Mouse (Mus musculus) CH12.LX (cell line): Measurements from ENCODE around the gene Prr18. TPM values are rescaled to one million over a fixed set of nuclear protein-coding genes. Genes with fewer than 3 reads are reported as not detected.

ENCODE experiments used
- DNase-seq: peaks from one replicate; pipeline ENCODE4 v3.0.0-alpha.2; 2013; ENCODE audit errors: extremely low read depth
- H3K27ac ChIP-seq: 2 replicates; pipeline ENCODE4 v1.5.1; 2012; ENCODE audit warnings: low read depth, mild to moderate bottlenecking, control low read depth, moderate library complexity; ENCODE audit not compliant: insufficient read depth
- H3K27me3 ChIP-seq: replicated peaks from 2 replicates; pipeline ENCODE3; 2012; ENCODE audit warnings: inconsistent platforms
- H3K36me3 ChIP-seq, 2 experiments: replicated peaks in 1 of 2; 2 replicates each; pipeline versions ENCODE3 to v1.6.1; 2012; ENCODE audit warnings: inconsistent platforms in 1 of 2, low read length in 1 of 2, mild to moderate bottlenecking in 1 of 2, mixed read lengths in 1 of 2, moderate library complexity in 1 of 2; ENCODE audit not compliant: control insufficient read depth in 1 of 2, insufficient read depth in 1 of 2
- H3K4me1 ChIP-seq, 2 experiments: 2 replicates each; pipeline ENCODE4 v1.6.1; 2012; ENCODE audit warnings: inconsistent platforms in 1 of 2, moderate library complexity in 1 of 2; ENCODE audit not compliant: insufficient read depth in 2 of 2, control insufficient read depth in 1 of 2
- H3K4me2 ChIP-seq: 2 replicates; pipeline ENCODE4 v1.6.1; 2012; ENCODE audit warnings: low read depth, mild to moderate bottlenecking, control low read depth; ENCODE audit not compliant: poor library complexity, insufficient read depth, severe bottlenecking
- H3K4me3 ChIP-seq, 3 experiments: fragments of 150-350 bp in 1 of 3; sonication (generic) in 1 of 3; replicated peaks in 1 of 3; 2 replicates each; pipeline versions ENCODE3 to v1.5.1; 2011 to 2012; ENCODE audit warnings: low read depth in 2 of 3, low read length in 2 of 3, mild to moderate bottlenecking in 2 of 3, moderate library complexity in 2 of 3, control low read depth in 1 of 3, improper control_type of control experiment in 1 of 3, inconsistent platforms in 1 of 3, mixed read lengths in 1 of 3; ENCODE audit not compliant: poor library complexity in 1 of 3
- H3K79me2 ChIP-seq: replicated peaks from 2 replicates; pipeline ENCODE4 v1.6.1; 2012; ENCODE audit warnings: mild to moderate bottlenecking, moderate library complexity; ENCODE audit not compliant: control insufficient read depth, poor library complexity, insufficient read depth, severe bottlenecking; ENCODE audit errors: extremely low read depth
- H3K9ac ChIP-seq: 2 replicates; pipeline ENCODE4 v1.6.1; 2012; ENCODE audit warnings: low read depth, mild to moderate bottlenecking, control low read depth, moderate library complexity; ENCODE audit not compliant: insufficient read depth
- H3K9me3 ChIP-seq: replicated peaks from 2 replicates; pipeline ENCODE3; 2012; ENCODE audit warnings: low read length, inconsistent platforms, mixed read lengths
- E2F4 ChIP-seq: IDR thresholded peaks from 2 replicates; pipeline ENCODE4 v1.6.1; 2011; ENCODE audit warnings: low read depth, low read length, improper control_type of control experiment; ENCODE audit not compliant: insufficient replicate concordance
- ELF1 ChIP-seq: IDR thresholded peaks from 2 replicates; pipeline ENCODE4 v1.6.1; 2014; ENCODE audit warnings: low read depth, mild to moderate bottlenecking, inconsistent platforms, low read length, improper control_type of control experiment
- JUN ChIP-seq: IDR thresholded peaks from 2 replicates; pipeline ENCODE4 v1.6.1; 2011; ENCODE audit warnings: low read depth, mild to moderate bottlenecking, low read length, improper control_type of control experiment, moderate library complexity; ENCODE audit not compliant: insufficient read depth
- JUND ChIP-seq: conservative IDR thresholded peaks from 2 replicates; pipeline ENCODE4 v1.6.1; 2011; ENCODE audit warnings: low read depth, low read length, improper control_type of control experiment
- MAFK ChIP-seq: IDR thresholded peaks from 2 replicates; pipeline ENCODE4 v1.6.1; 2011; ENCODE audit warnings: low read length, improper control_type of control experiment; ENCODE audit not compliant: insufficient replicate concordance
- MAZ ChIP-seq: IDR thresholded peaks from 2 replicates; pipeline ENCODE4 v1.6.1; 2012; ENCODE audit warnings: low read depth, mild to moderate bottlenecking, inconsistent platforms, low read length, improper control_type of control experiment, moderate library complexity
- MYC ChIP-seq: IDR thresholded peaks from 2 replicates; pipeline ENCODE4 v1.6.1; 2011; ENCODE audit warnings: low read depth, mild to moderate bottlenecking, improper control_type of control experiment, low read length
- POLR2A ChIP-seq: IDR thresholded peaks from 2 replicates; pipeline ENCODE4 v1.6.1; 2011; ENCODE audit warnings: low read depth, mild to moderate bottlenecking, improper control_type of control experiment, low read length
- RAD21 ChIP-seq: IDR thresholded peaks from 2 replicates; pipeline ENCODE4 v1.6.1; 2011; ENCODE audit warnings: low read depth, mild to moderate bottlenecking, low read length, improper control_type of control experiment, moderate library complexity
- TCF12 ChIP-seq: IDR thresholded peaks from 2 replicates; pipeline ENCODE4 v1.6.1; 2014; ENCODE audit warnings: low read depth, mild to moderate bottlenecking, inconsistent platforms, low read length, improper control_type of control experiment
- USF1 ChIP-seq: IDR thresholded peaks from 2 replicates; pipeline ENCODE4 v1.6.1; 2014; ENCODE audit warnings: low read depth, mild to moderate bottlenecking, inconsistent platforms, low read length, improper control_type of control experiment
- USF2 ChIP-seq: conservative IDR thresholded peaks from 2 replicates; pipeline ENCODE4 v1.6.1; 2011; ENCODE audit warnings: low read depth, low read length, improper control_type of control experiment
- ZMIZ1 ChIP-seq: IDR thresholded peaks from 2 replicates; pipeline ENCODE4 v1.6.1; 2012; ENCODE audit warnings: low read depth, mild to moderate bottlenecking, inconsistent platforms, low read length, improper control_type of control experiment
- dilution Hi-C: fragments of 300-500 bp; cut with MboI; formaldehyde crosslinking; loops from 2 replicates; pipeline ENCODE4 v1.14.3; 2020; ENCODE audit warnings: low sequenced_read_pairs; ENCODE audit not compliant: extremely low pct_unique_long_range_greater_than_20kb, extremely low pct_ligation_motif_present
- in situ Hi-C: fragments of 300-500 bp; cut with MboI; formaldehyde crosslinking; loops from 3 replicates; pipeline ENCODE4 v1.14.3; 2019; ENCODE audit warnings: low sequenced_read_pairs, low pct_ligation_motif_present, low pct_unique_long_range_greater_than_20kb, mixed read lengths
- polyA plus RNA-seq: library from polyadenylated mRNA; unstranded; fragments of >175 nt; gene quantifications from 2 replicates; pipeline ENCODE4 v1.2.1, GENCODE M21; 2012; ENCODE audit warnings: low read depth; ENCODE audit not compliant: insufficient read length
- total RNA-seq, 2 experiments: library from RNA; depleted of rRNA; stranded (reverse); fragments of 300-350 nt in 1 of 2; fragments of >200 nt in 1 of 2; gene quantifications; 2 replicates each; pipeline ENCODE4 v1.2.3; 2012 to 2014

The Prr18 gene
- total and polyA plus RNA-seq, 3 experiments, result 0.07 to 0.12 (median 0.08) TPM

DNA sequence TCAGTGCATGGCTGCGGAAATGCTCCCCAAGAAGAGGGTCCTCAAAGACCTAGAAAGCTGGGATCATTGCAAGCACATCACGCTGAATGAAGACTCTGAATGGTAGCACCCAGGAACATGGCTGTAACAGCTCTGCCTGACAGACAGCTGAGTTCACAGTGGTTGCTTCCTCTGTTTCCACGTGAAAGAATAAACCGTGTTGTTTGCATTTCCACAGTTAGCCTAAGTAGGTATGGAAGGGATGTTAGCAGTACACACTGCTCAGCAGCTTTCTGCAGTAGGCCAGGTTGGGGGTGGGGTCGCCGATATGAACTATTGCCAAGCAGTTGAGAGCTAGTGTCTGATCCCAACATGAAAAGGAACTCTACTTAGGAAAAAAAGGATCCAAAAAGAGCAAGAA, 18.4 kb downstream of the Prr18 start, which contains the start of gene T2:
Gene T2 (plus strand): TSS at position 301 of the 400 bp plus-strand sequence.
- no peaks in the 10 kb centered on the region for H3K4me1 ChIP-seq
- H3K9me3 ChIP-seq, result peaks cover 11% of the 10 kb centered on the region
- no peak within 1 kb of the TSS for H3K4me2 ChIP-seq
- no peak within 1 kb of the TSS for H3K9ac ChIP-seq
- H3K4me3 ChIP-seq, result no peak within 1 kb of the TSS
- TF ChIP-seq TCF12, result no peak
- no peak for TF ChIP-seq RAD21
- TF ChIP-seq MAFK, result no peak
- no peak for TF ChIP-seq POLR2A
- TF ChIP-seq MAZ, result no peak
- no peak for TF ChIP-seq USF1
- TF ChIP-seq ELF1, result no peak
- TF ChIP-seq USF2, result no peak
- no peak within 1 kb of the TSS for H3K27ac ChIP-seq
- dilution Hi-C loops (no loop called here), in situ Hi-C loops (no loop called here)
- DNase-seq, result no peak
- H3K36me3 ChIP-seq, result no peaks in the 10 kb centered on the region
- H3K27me3 ChIP-seq, result peaks cover 18% of the 10 kb centered on the region
- no peaks in the 10 kb centered on the region for H3K79me2 ChIP-seq

DNA sequence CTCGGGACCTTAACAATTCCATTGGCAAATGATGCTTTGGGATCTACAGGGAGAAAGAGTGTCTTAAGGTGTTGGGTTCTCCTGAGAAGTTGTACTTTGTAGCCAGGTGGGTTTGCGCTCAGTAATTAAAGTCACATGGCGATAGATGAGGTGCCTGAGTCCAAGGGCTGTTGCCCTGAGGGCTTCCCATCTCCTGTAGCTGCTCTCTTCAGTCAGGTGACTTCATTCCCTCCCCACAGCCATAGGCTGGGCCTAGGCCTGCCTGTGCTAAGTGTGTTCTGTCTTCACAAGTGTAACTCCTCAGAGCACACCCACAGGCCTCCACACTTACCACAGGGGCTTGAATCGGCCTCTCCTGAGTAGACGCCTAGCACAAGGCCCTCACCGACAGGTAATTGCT, 20.2 kb downstream of the Prr18 start:
- Histone ChIP-seq H3K4me3 (no peak overlapping the region), H3K27ac (no peak overlapping the region), H3K27me3 (peaks cover 30% of the 10 kb centered on the region), H3K36me3 (no peaks in the 10 kb centered on the region), H3K9ac (no peak overlapping the region), H3K79me2 (no peaks in the 10 kb centered on the region), H3K4me1 (no peaks in the 10 kb centered on the region), H3K9me3 (peaks cover 11% of the 10 kb centered on the region), H3K4me2 (no peak overlapping the region)
- dilution Hi-C loops (no loop called here), in situ Hi-C loops (no loop called here)
- DNase-seq, result no peak
- TF ChIP-seq JUN (no peak), MYC (no peak)

DNA sequence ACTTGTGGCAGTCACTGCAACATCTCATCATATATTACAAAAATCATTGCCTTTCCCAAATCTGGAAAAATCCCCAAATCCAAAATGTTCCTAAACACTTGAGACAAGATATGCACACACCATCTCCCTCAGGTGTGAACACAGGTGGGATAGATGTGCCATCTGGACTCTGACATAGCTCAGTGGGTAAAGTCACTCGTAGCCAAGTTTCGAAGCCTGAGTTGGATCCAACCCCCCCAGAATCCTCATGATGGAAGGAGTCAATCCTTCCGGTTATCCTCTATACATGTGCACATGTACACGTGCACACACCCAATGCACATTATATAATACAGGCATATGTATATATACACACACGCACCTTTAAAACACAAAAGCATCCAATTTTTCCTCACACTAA, 23.6 kb downstream of the Prr18 start:
- H3K27me3 ChIP-seq, result peaks cover 39% of the 10 kb centered on the region
- no peaks in the 10 kb centered on the region for H3K36me3 ChIP-seq
- DNase-seq, result no peak
- no peaks in the 10 kb centered on the region for H3K9me3 ChIP-seq
- H3K4me2 ChIP-seq, result no peak overlapping the region
- no peak overlapping the region for H3K4me3 ChIP-seq
- H3K9ac ChIP-seq, result no peak overlapping the region
- no peaks in the 10 kb centered on the region for H3K79me2 ChIP-seq
- no peak overlapping the region for H3K27ac ChIP-seq
- TF ChIP-seq ZMIZ1, result no peak
- no peak for TF ChIP-seq E2F4
- TF ChIP-seq JUND, result no peak
- H3K4me1 ChIP-seq, result no peaks in the 10 kb centered on the region
- in situ Hi-C loops, result no loop called here
- dilution Hi-C loops, result no loop called here
